Mouse (Mus musculus) gastrocnemius, postnatal 4 days (tissue): ENCODE measurements around the gene Tmcc1. TPM values are rescaled to one million over a fixed set of nuclear protein-coding genes. Genes with fewer than 3 reads are reported as not detected.

Source experiments
- DNase-seq, 2 experiments: peaks; one replicate each; pipeline ENCODE4 v3.0.0; 2021 to 2022; ENCODE audit warnings: low spot score in 2 of 2, mixed read lengths in 2 of 2
- total RNA-seq, 2 experiments: library from RNA; stranded (reverse); gene quantifications; 2 replicates each; pipeline ENCODE4 v1.2.3; 2021

Gene Tmcc1
- total RNA-seq, 2 experiments from 2014 or later = 28.1 to 32.1 TPM

DNA sequence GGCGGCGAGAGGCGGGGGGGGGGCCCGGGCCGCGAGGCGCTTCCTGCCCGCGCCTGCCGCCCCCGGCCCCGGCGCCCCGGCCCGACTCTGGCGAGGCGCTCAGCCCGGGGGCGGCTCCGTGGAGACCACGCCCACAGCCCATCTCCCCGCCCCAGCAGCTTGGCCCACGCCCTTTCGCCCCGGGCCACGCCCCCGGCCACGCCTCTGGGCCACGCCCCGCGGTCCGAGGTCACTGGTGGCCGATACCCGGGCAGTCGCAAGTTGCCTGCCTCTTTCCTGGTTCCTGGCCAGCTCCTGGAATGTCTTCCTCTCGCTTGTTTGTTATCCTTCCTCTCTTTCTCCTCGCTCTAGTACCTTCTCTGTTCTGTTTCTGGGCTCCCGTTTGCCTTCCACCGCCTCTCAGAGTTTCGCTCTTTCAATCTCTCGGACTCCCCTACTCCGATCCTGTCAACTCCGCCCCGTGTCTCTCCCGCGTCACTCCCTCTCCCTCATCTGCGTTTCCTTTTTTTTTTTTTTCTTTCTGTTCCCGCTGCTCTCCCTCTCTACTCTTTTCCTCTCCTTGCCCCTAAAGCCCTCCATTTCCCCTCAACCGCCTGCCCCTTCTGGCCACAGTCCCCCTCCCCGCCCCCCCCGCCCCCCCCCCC lies 198.3 kb downstream of the Tmcc1 start, which contains the start of gene Plxnd1:
Gene Plxnd1, minus strand, starts transcription at position 129 of the 644 bp plus-strand sequence.
- peak; percentile 88 to 90 for DNase-seq

DNA sequence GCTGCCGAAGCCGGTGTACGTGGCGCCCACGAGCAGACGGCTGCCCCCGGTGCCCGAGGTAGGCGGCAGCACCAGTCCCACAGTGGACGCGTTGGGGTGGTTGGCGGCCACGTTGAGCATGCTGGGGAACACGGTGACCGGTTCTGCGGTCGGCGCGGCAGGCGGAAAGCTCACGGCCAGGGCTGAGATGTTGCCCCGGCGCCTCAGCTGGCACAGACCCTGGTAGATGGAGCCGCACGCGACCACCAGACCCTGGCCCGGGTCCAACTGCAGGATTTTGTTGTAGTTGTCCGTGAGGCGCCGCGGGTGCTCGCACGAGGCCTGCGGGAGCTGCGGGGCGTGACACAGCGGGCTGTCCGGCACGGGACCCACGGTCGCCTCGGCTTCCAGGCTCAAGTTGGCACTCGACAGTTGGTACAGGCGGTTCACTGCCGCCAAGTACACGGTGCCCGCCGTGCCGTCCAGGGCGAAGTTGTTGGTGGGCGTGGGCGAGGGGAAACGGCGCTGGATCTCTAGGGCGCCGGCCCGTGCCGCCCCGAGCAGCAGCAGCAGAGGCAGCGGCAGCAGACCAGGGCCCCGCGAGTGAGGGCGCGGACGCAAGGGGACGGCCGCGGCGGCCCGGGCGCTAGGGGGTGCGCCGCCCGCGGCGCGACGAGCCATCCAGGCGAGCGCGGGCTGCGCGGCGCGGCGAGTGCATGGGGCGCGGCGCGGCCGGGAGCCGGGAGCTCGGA lies 199.0 kb downstream of the Tmcc1 start:
- DNase-seq = peak in 1 of 2 experiments; percentile 53

DNA sequence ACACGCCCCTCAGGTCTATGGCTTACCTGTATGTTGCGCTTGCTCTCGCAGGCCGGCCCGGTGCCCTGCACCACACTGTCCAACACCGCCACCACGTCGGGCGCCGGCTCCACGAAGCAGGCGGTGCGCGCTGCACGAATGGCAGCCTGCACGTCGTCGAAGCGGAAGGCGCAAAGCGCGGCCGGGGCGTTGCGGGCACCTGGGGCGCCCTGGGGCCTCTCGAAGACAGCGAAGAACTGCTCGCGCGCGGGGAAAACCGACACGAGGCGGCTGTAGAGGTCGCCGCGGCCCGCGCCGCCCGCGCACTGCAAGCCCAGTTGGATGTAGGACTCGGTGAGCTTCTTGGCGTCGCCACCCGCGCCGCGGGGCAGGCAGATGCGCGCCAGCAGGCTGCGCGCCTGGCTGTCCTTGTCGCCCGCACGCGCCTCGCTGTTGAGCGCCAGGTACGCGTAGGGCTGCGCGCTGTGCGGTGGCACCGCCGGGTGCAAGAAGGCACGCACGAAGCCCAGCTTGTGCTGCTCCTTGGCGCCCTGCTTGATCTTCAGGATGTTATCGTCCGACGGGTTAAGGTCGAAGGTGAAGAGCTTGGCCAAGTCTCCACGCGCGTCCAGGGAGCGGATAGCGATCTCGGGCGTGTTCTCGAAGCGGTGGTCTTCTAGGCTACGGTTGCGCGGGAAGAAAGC lies 199.7 kb downstream of the Tmcc1 start:
- DNase-seq = peak in 1 of 2 experiments; percentile 46

- no peak for DNase-seq
Measured at GRCm38 (mm10) chr6:115992981-115993380, 200.3 kb downstream of the Tmcc1 start.

DNA sequence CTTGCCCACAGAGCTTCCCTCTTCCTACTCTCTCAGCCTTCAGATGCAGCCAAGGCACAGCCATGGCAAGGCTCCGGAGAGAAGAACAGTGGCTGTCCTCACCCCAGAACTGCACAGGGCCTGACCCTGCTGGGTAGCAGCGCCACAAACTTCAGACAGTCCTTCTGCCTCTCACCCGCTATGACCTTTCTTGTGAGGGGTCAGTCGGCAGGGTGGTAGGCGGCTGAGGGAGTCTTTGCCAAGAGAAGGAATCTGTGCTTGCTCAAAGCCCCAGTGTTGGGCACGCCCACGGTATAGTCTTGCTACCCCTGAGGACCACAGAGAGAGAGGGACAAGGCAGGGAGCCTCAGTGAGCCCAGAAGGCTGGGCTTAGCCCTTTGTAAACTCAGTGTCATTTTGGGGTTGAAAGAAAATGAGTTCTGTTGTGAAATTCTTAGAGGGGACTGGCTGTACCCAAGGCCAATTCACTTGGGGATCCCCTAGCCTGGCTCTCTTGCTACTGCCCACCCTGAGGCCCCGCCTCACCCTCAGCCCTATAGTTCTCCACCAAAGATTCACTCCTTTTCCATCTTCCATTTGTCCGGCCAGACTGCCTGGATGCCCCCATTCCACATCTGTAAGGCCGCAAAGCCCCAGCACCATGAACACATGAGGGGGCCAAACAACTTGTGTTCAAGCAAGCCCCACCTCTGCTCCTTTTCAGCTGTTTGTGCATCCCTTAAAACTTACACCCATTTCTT lies 201.2 kb downstream of the Tmcc1 start:
- no peak for DNase-seq

- DNase-seq = peak in 1 of 2 experiments; percentile 40
Measured at GRCm38 (mm10) chr6:115991108-115991880, 202.0 kb downstream of the Tmcc1 start.

- no peak for DNase-seq
Measured at GRCm38 (mm10) chr6:115990479-115990878, 202.8 kb downstream of the Tmcc1 start.

- DNase-seq = no peak
Measured at GRCm38 (mm10) chr6:115990056-115990455, 203.2 kb downstream of the Tmcc1 start.

GRCm38 (mm10) chr6:115989607-115990006 lies 203.7 kb downstream of the Tmcc1 start:
- no peak for DNase-seq

- no peak for DNase-seq
Measured at GRCm38 (mm10) chr6:115989032-115989431, 204.3 kb downstream of the Tmcc1 start.

GRCm38 (mm10) chr6:115987096-115987747 lies 206.1 kb downstream of the Tmcc1 start:
- DNase-seq = no peak

DNA sequence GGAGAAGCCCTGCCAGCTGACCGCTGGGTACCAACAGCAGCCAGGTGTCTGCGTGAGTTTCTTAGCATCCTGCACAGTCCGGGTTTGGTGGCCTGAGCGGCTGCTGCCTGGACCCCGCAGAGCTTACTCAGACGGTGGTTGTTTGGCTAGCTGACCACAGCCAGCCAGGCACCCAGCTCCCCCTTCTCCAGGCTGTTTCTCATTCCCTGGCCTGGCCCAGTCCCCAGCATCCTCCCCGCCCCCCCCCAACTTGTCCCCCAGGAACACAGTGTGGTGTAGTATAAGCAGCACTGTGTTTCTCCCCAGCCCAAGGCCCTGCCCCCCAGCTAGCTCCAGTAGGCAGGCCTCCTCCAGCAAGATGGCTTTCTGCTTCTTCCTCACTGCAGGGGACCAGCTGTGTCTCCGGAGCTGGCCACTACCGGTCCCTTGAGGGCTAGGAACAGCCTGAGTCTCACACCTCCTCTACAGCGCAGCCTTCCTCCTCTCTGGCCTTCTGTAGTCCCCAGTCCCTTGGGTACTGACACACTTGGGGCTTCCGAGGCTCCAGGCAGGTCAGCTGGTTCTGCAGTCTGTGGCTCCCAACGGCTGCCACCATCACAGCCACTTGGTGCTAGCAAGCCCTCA lies 206.7 kb downstream of the Tmcc1 start:
- no peak for DNase-seq

GRCm38 (mm10) chr6:115985622-115986021 lies 207.7 kb downstream of the Tmcc1 start:
- no peak for DNase-seq

DNA sequence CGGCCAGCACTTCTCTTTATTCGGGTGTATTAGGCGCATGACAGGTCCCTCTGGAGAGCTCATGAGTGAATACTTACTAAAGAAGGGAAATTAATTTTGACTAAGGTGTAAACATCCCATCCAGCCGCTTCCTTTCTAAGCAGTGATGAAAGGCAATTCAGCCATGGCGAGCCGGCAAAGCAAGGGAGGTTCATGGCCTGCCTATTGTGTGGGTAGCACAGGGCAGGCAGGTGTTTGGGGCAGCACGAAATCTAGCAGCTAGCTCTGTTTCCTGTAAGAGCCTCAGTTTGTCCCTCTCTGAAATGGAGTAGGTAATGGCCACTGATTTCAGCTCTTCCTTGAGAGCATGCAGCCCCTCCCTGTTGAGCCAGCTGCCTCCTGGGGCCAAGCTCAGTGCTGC lies 208.7 kb downstream of the Tmcc1 start:
- DNase-seq = no peak

DNA sequence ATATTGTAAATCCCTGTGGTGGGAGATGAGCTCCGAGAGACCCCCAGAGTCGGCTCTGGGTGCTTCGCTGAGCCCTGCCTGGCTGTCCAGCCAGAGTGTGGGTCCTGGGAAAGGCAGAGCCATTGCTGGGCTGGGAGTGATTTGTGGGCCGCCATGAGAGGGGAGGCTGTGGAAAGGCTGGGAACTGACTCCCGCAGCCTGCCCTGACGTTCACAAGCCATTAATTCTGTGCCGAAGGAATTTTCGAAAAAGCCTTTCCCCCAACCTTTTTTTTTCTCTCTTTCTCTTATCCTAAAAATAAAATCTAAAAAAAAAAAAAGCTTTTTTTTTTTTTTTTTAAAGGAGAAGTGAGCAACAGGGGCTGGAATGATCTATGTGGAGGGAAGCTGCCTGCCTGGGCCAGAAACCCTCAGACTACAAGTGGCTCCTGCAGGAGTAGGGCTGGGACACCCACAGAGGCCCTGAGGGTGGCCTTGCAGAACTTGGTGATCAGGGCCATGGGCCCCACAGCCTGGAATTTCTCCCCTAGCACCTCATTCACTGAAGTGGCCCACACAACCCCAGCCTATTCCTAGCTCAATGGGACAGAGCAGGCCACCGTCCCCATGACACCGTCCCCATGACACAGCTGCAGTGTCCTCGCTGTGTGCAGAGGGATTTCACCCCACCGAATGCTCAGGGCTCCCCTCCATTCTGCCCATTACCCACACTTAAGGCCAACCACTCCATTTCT lies 209.8 kb downstream of the Tmcc1 start:
- no peak for DNase-seq

- no peak for DNase-seq
Measured at GRCm38 (mm10) chr6:115982889-115983288, 210.4 kb downstream of the Tmcc1 start.

GRCm38 (mm10) chr6:115978596-115978995 lies 214.7 kb downstream of the Tmcc1 start:
- DNase-seq = no peak

DNA sequence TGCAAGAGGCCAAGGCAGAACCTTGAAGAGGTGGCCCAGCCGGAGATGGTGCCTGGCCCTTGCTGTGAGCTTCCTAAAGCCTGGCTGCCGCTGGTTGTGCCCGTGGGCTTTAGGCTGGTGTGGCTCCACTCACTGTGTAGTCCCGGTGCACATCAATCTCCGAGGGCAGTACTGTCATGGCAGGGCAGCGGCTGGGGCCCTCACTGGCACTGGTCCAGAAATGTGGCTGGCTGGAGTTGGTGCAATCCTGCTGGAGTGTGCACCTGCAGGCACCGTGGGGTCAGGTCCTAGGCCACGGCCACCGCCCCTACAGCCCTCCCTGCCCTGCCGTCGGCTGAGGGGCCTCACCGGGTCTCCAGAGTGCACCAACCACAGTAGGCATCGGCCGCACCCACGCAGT lies 215.5 kb downstream of the Tmcc1 start:
- no peak for DNase-seq

GRCm38 (mm10) chr6:115975606-115976005 lies 217.7 kb downstream of the Tmcc1 start:
- DNase-seq = no peak
